Mouse (Mus musculus): Measurements from ENCODE around the gene BC048562. TPM values are rescaled to one million over a fixed set of nuclear protein-coding genes. Genes with fewer than 3 reads are reported as not detected.

The BC048562 gene
- polyA plus RNA-seq, 1 experiment from 2014 or later = not detected

GRCm38 (mm10) chr9:108479721-108480351 is 43.6 kb downstream of the BC048562 start, which contains the start of gene Lamb2:
Lamb2 (plus strand) TSS chr9:108479736.
- H3K4me3 ChIP-seq (ENCODE audit: low read depth, low read length) = peak within 1 kb of the TSS; percentile 56
- peak within 1 kb of the TSS; percentile 83 for H3K9ac ChIP-seq (ENCODE audit: low read depth, low read length)
- no peaks in the 10 kb centered on the region for H3K9me3 ChIP-seq (replicated peaks; ENCODE audit: control insufficient read depth, low read length)
- 9% methylated on average over 10 of the region's 10 CpGs for WGBS (ENCODE audit: insufficient replicate concordance)
- no peaks in the 10 kb centered on the region for H3K27me3 ChIP-seq (ENCODE audit: control insufficient read depth, insufficient read depth, low read length)
- no peak; the same call in 1 of the 2 replicates for ATAC-seq (replicated peaks; ENCODE audit: insufficient number of reproducible peaks, low FRiP score, low TSS enrichment)
- peak within 1 kb of the TSS; percentile 66 for H3K4me2 ChIP-seq
- peak within 1 kb of the TSS; percentile 86 for H3K27ac ChIP-seq (ENCODE audit: low read depth, low read length)
- peaks cover 21% of the 10 kb centered on the region for H3K36me3 ChIP-seq (ENCODE audit: control insufficient read depth, insufficient read depth, low read length)
- H3K4me1 ChIP-seq (ENCODE audit: control insufficient read depth, insufficient read depth, low read length) = peaks cover 20% of the 10 kb centered on the region

GRCm38 (mm10) chr9:108480813-108481519 is 44.7 kb downstream of the BC048562 start:
- H3K4me2 ChIP-seq = peak overlapping the region; percentile 66
- ATAC-seq (replicated peaks; ENCODE audit: insufficient number of reproducible peaks, low FRiP score, low TSS enrichment) = no peak
- H3K27ac ChIP-seq (ENCODE audit: low read depth, low read length) = 0 out of 2 replicates have a peak overlapping the region, but pooled peaks have one; percentile 22
- H3K9ac ChIP-seq (ENCODE audit: low read depth, low read length) = peak overlapping the region; percentile 39; the same call in 1 of the 2 replicates
- 87% methylated on average over 28 of the region's 28 CpGs for WGBS (ENCODE audit: insufficient replicate concordance)
- H3K9me3 ChIP-seq (replicated peaks; ENCODE audit: control insufficient read depth, low read length) = no peaks in the 10 kb centered on the region
- H3K27me3 ChIP-seq (ENCODE audit: control insufficient read depth, insufficient read depth, low read length) = no peaks in the 10 kb centered on the region
- H3K4me3 ChIP-seq (ENCODE audit: low read depth, low read length) = peak overlapping the region; percentile 56
- peaks cover 20% of the 10 kb centered on the region for H3K4me1 ChIP-seq (ENCODE audit: control insufficient read depth, insufficient read depth, low read length)
- H3K36me3 ChIP-seq (ENCODE audit: control insufficient read depth, insufficient read depth, low read length) = peaks cover 28% of the 10 kb centered on the region

GRCm38 (mm10) chr9:108481520-108482210 is 45.4 kb downstream of the BC048562 start:
- H3K36me3 ChIP-seq (ENCODE audit: control insufficient read depth, insufficient read depth, low read length) = peaks cover 35% of the 10 kb centered on the region
- H3K9me3 ChIP-seq (replicated peaks; ENCODE audit: control insufficient read depth, low read length) = no peaks in the 10 kb centered on the region
- H3K27ac ChIP-seq (ENCODE audit: low read depth, low read length) = 0 out of 2 replicates have a peak overlapping the region, but pooled peaks have one; percentile 22
- peak overlapping the region; percentile 66 for H3K4me2 ChIP-seq
- H3K27me3 ChIP-seq (ENCODE audit: control insufficient read depth, insufficient read depth, low read length) = no peaks in the 10 kb centered on the region
- H3K4me3 ChIP-seq (ENCODE audit: low read depth, low read length) = peak overlapping the region; percentile 14; the same call in 1 of the 2 replicates
- H3K4me1 ChIP-seq (ENCODE audit: control insufficient read depth, insufficient read depth, low read length) = peaks cover 20% of the 10 kb centered on the region
- no peak overlapping the region; the same call in 1 of the 2 replicates for H3K9ac ChIP-seq (ENCODE audit: low read depth, low read length)
- 80% methylated on average over 19 of the region's 19 CpGs for WGBS (ENCODE audit: insufficient replicate concordance)
- no peak for ATAC-seq (replicated peaks; ENCODE audit: insufficient number of reproducible peaks, low FRiP score, low TSS enrichment)

GRCm38 (mm10) chr9:108483051-108483790 is 46.9 kb downstream of the BC048562 start:
- no peak overlapping the region for H3K9ac ChIP-seq (ENCODE audit: low read depth, low read length)
- ATAC-seq (replicated peaks; ENCODE audit: insufficient number of reproducible peaks, low FRiP score, low TSS enrichment) = no peak
- no peaks in the 10 kb centered on the region for H3K27me3 ChIP-seq (ENCODE audit: control insufficient read depth, insufficient read depth, low read length)
- peaks cover 20% of the 10 kb centered on the region for H3K4me1 ChIP-seq (ENCODE audit: control insufficient read depth, insufficient read depth, low read length)
- no peaks in the 10 kb centered on the region for H3K9me3 ChIP-seq (replicated peaks; ENCODE audit: control insufficient read depth, low read length)
- WGBS (ENCODE audit: insufficient replicate concordance) = 91% methylated on average over 18 of the region's 18 CpGs
- no peak overlapping the region for H3K4me2 ChIP-seq
- H3K4me3 ChIP-seq (ENCODE audit: low read depth, low read length) = no peak overlapping the region
- H3K36me3 ChIP-seq (ENCODE audit: control insufficient read depth, insufficient read depth, low read length) = peaks cover 50% of the 10 kb centered on the region
- H3K27ac ChIP-seq (ENCODE audit: low read depth, low read length) = no peak overlapping the region

GRCm38 (mm10) chr9:108484021-108484420 is 47.7 kb downstream of the BC048562 start:
- 86% methylated on average over 15 of the region's 15 CpGs for WGBS (ENCODE audit: insufficient replicate concordance)

GRCm38 (mm10) chr9:108485301-108485875 is 49.1 kb downstream of the BC048562 start:
- H3K9ac ChIP-seq (ENCODE audit: low read depth, low read length) = no peak overlapping the region
- H3K27ac ChIP-seq (ENCODE audit: low read depth, low read length) = no peak overlapping the region
- no peak overlapping the region for H3K4me3 ChIP-seq (ENCODE audit: low read depth, low read length)
- H3K4me1 ChIP-seq (ENCODE audit: control insufficient read depth, insufficient read depth, low read length) = peaks cover 15% of the 10 kb centered on the region
- H3K9me3 ChIP-seq (replicated peaks; ENCODE audit: control insufficient read depth, low read length) = no peaks in the 10 kb centered on the region
- no peak overlapping the region for H3K4me2 ChIP-seq
- H3K27me3 ChIP-seq (ENCODE audit: control insufficient read depth, insufficient read depth, low read length) = no peaks in the 10 kb centered on the region
- H3K36me3 ChIP-seq (ENCODE audit: control insufficient read depth, insufficient read depth, low read length) = peaks cover 63% of the 10 kb centered on the region
- 86% methylated on average over 19 of the region's 19 CpGs for WGBS (ENCODE audit: insufficient replicate concordance)
- ATAC-seq (replicated peaks; ENCODE audit: insufficient number of reproducible peaks, low FRiP score, low TSS enrichment) = no peak

More at GRCm38 (mm10) chr9:108484021-108484420, 47.7 kb downstream of the BC048562 start:
- Histone ChIP-seq H3K27ac (ENCODE audit: low read depth, low read length) (no peak overlapping the region), H3K27me3 (ENCODE audit: control insufficient read depth, insufficient read depth, low read length) (no peaks in the 10 kb centered on the region), H3K9ac (ENCODE audit: low read depth, low read length) (no peak overlapping the region), H3K36me3 (ENCODE audit: control insufficient read depth, insufficient read depth, low read length) (peaks cover 53% of the 10 kb centered on the region), H3K4me1 (ENCODE audit: control insufficient read depth, insufficient read depth, low read length) (peaks cover 18% of the 10 kb centered on the region), H3K4me3 (ENCODE audit: low read depth, low read length) (no peak overlapping the region), H3K9me3 (replicated peaks; ENCODE audit: control insufficient read depth, low read length) (no peaks in the 10 kb centered on the region), H3K4me2 (no peak overlapping the region)
- no peak for ATAC-seq (replicated peaks; ENCODE audit: insufficient number of reproducible peaks, low FRiP score, low TSS enrichment)

GRCm38 (mm10) chr9:108486973-108487530 is 50.8 kb downstream of the BC048562 start:
- H3K4me1 ChIP-seq (ENCODE audit: control insufficient read depth, insufficient read depth, low read length) = peaks cover 10% of the 10 kb centered on the region
- 84% methylated on average over 8 of the region's 8 CpGs for WGBS (ENCODE audit: insufficient replicate concordance)
- no peak overlapping the region for H3K9ac ChIP-seq (ENCODE audit: low read depth, low read length)
- H3K4me3 ChIP-seq (ENCODE audit: low read depth, low read length) = no peak overlapping the region
- H3K27ac ChIP-seq (ENCODE audit: low read depth, low read length) = no peak overlapping the region
- no peaks in the 10 kb centered on the region for H3K9me3 ChIP-seq (replicated peaks; ENCODE audit: control insufficient read depth, low read length)
- H3K27me3 ChIP-seq (ENCODE audit: control insufficient read depth, insufficient read depth, low read length) = no peaks in the 10 kb centered on the region
- no peak for ATAC-seq (replicated peaks; ENCODE audit: insufficient number of reproducible peaks, low FRiP score, low TSS enrichment)
- peaks cover 63% of the 10 kb centered on the region for H3K36me3 ChIP-seq (ENCODE audit: control insufficient read depth, insufficient read depth, low read length)
- no peak overlapping the region for H3K4me2 ChIP-seq
